Mouse (Mus musculus) erythroblast, embryonic 14.5 days (primary cell): ENCODE measurements around the gene Grk3. TPM values are rescaled to one million over a fixed set of nuclear protein-coding genes. Genes with fewer than 3 reads are reported as not detected.

Experiments used
- H3K27me3 ChIP-seq: 2 replicates; pipeline ENCODE4 v1.6.1; 2012; ENCODE audit warnings: inconsistent platforms; ENCODE audit not compliant: control insufficient read depth
- H3K36me3 ChIP-seq: 2 replicates; pipeline ENCODE4 v1.6.1; 2012; ENCODE audit warnings: mild to moderate bottlenecking, inconsistent platforms; ENCODE audit not compliant: control insufficient read depth
- H3K4me1 ChIP-seq: 2 replicates; pipeline ENCODE4 v1.6.1; 2012; ENCODE audit warnings: inconsistent platforms; ENCODE audit not compliant: control insufficient read depth
- H3K4me3 ChIP-seq: replicated peaks from 2 replicates; pipeline ENCODE3; 2012; ENCODE audit warnings: moderate library complexity, mild to moderate bottlenecking, inconsistent platforms
- H3K9me3 ChIP-seq: 2 replicates; pipeline ENCODE4 v1.6.1; 2012; ENCODE audit warnings: low read length, inconsistent platforms, mixed read lengths; ENCODE audit not compliant: control insufficient read depth
- GATA1 ChIP-seq: IDR thresholded peaks from 2 replicates; pipeline ENCODE4 v1.6.1; 2012; ENCODE audit warnings: low read length, inconsistent platforms, mixed read lengths
- TAL1 ChIP-seq: IDR thresholded peaks from 3 replicates; pipeline ENCODE4 v1.6.1; 2012; ENCODE audit warnings: low read length, inconsistent platforms, mixed read lengths
- polyA plus RNA-seq: library from polyadenylated mRNA; stranded (reverse); fragments of >175 nt; gene quantifications from 2 replicates; pipeline ENCODE4 v1.2.3, GENCODE M21; 2012

Grk3 gene
- polyA plus RNA-seq, 1 experiment = under 0.01 TPM

DNA sequence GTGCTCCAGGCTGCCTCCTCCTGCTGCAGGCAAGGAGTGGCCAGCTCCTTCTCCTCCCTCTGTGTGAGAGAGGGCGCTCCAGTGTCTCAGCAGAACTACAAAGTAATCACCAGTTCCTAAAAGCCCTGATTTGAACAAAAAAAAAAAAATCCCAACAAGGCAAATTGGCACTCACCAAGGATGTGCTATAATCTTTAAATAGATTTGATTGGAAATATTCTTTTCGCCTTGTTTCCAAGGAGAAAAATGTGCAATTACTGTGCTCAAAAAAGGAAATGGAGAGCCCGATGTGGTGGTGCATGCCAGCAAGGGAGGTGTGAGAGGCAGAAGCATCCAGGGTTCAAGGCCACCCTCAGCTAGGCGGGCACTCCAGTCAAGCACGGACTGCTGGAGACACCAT lies 83.7 kb downstream of the Grk3 start:
- no peaks in the 10 kb centered on the region for H3K27me3 ChIP-seq
- no peak for TF ChIP-seq GATA1

DNA sequence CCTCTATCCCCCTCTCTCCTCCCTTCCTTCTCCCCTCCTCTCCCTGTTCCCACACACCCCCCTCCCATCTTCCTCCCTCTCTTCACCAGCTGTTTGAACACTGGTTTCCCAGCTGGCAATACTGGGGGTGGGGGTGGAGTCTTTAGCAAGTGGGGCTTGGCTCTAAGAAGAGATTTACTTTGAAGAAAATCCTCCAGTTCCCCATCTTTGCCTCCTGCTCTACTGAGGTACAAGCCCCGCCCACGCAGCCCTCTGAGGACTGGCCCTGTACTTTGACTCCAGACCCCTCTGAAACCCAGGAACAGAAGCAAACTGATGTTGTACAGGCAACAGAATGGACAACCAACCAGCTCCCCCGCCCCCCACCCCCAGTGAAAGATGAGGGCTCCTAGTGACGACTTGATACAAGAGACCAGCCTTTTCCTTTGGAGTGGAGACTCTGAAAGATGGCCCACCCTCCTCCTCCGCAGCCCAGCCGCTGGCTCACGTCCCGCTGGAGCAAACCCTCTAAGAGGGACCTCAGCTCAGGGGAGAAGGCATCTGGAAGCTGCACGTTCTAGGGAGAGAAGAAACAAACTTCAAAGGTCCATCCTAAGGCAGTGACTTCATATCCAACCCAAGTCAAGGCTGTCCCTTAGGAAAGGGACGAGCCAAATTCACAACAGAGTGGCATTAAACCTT lies 87.2 kb downstream of the Grk3 start:
- peaks cover 7% of the 10 kb centered on the region for H3K9me3 ChIP-seq
- H3K4me1 ChIP-seq = no peaks in the 10 kb centered on the region
- no peak overlapping the region for H3K4me3 ChIP-seq
- TF ChIP-seq GATA1 (no peak), TAL1 (no peak)
- no peaks in the 10 kb centered on the region; the same call in 1 of the 2 replicates for H3K36me3 ChIP-seq
- no peaks in the 10 kb centered on the region for H3K27me3 ChIP-seq

More for the DNA sequence above, 83.7 kb downstream of the Grk3 start:
- no peak overlapping the region for H3K4me3 ChIP-seq
- no peaks in the 10 kb centered on the region for H3K4me1 ChIP-seq
- no peaks in the 10 kb centered on the region; the same call in 1 of the 2 replicates for H3K36me3 ChIP-seq
- H3K9me3 ChIP-seq = peaks cover 3% of the 10 kb centered on the region

DNA sequence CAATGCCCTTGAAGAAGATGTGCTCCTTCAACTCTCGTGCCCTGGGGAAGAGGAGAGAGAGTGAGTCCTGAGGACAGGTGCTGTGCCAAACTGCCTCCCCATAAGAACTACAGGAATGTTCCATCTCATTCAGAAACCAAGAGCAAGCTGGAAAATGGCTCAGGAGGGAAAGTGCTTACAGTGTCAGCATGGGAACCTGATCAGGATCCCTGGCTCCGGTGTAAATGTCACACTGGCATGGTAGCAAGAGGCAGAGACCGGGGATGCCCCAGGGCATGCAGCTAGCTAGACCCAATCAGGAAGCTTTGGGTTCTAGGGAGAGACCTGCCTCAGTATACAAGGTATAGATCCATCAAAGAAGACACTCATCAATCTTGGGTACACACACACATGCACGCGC lies 90.2 kb downstream of the Grk3 start:
- Histone ChIP-seq H3K36me3 (no peaks in the 10 kb centered on the region; the same call in 1 of the 2 replicates), H3K4me3 (no peak overlapping the region), H3K27me3 (no peaks in the 10 kb centered on the region), H3K9me3 (peaks cover 7% of the 10 kb centered on the region), H3K4me1 (no peaks in the 10 kb centered on the region)
- TF ChIP-seq TAL1 (no peak), GATA1 (no peak)

DNA sequence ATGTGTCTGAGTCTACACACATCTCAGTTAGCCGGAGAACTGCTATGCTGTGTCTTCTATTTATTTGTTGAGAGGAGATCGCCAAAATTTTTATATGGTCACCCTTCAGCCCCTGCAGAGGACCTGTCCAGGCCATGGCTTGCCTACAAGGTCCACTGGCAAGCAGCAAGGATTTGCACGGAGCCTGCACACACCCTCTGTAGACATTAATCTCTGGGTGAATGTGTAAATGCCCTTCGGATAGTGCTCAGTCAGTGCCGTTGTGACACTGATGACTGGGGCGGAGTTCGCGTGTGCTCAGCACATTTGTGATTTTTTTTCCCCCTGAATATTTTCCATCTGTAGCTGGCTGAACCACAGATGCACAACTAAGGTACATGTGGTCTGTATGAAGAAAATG lies 90.8 kb downstream of the Grk3 start:
- no peak overlapping the region for H3K4me3 ChIP-seq
- TF ChIP-seq GATA1 (no peak), TAL1 (no peak)
- H3K27me3 ChIP-seq = no peaks in the 10 kb centered on the region
- H3K4me1 ChIP-seq = no peaks in the 10 kb centered on the region
- no peaks in the 10 kb centered on the region; the same call in 1 of the 2 replicates for H3K36me3 ChIP-seq
- H3K9me3 ChIP-seq = peaks cover 7% of the 10 kb centered on the region

DNA sequence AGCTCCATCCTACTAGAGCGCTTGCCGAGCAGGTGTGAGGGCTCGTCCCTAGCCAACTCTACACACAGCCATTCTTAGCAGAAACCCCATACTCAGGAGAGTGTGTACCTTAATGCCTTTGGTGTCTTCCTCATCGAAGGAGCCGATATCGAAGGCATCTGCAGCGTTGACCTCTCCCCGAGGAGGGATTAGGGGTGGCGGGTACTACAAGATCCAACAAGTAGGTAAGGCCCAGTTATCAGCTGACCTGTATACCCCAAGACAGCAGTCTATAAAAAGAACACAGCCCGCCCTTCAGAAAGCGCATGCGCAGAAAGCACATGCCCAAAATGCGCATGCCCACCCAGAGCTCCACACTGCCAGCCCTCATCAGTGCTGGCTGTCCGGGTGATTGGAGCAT lies 91.8 kb downstream of the Grk3 start:
- Histone ChIP-seq H3K4me3 (no peak overlapping the region), H3K27me3 (no peaks in the 10 kb centered on the region), H3K9me3 (peaks cover 7% of the 10 kb centered on the region), H3K4me1 (no peaks in the 10 kb centered on the region), H3K36me3 (no peaks in the 10 kb centered on the region; the same call in 1 of the 2 replicates)
- TF ChIP-seq GATA1 (no peak), TAL1 (no peak)

DNA sequence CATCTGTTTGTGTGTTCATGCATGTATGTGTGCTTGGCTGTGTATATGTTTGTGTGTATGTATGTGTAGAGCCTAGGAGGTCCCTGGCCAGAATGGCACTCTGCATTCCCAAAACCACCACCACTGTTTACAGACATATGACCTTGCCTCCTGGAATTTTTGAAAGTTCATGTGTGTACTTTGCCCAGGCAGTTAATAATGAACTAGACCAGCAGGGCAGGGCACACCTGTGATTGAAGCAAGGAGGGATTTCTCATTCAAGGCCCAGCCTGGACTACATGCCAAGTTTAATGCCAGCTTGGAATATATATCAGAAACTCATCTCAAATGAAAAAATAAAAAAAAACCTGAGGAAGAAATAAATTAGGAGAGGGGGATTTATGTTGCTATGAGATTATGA lies 93.7 kb downstream of the Grk3 start:
- H3K36me3 ChIP-seq = no peaks in the 10 kb centered on the region; the same call in 1 of the 2 replicates
- no peaks in the 10 kb centered on the region for H3K4me1 ChIP-seq
- H3K9me3 ChIP-seq = peaks cover 5% of the 10 kb centered on the region
- no peak overlapping the region for H3K4me3 ChIP-seq
- H3K27me3 ChIP-seq = no peaks in the 10 kb centered on the region
- TF ChIP-seq GATA1 (no peak), TAL1 (no peak)

DNA sequence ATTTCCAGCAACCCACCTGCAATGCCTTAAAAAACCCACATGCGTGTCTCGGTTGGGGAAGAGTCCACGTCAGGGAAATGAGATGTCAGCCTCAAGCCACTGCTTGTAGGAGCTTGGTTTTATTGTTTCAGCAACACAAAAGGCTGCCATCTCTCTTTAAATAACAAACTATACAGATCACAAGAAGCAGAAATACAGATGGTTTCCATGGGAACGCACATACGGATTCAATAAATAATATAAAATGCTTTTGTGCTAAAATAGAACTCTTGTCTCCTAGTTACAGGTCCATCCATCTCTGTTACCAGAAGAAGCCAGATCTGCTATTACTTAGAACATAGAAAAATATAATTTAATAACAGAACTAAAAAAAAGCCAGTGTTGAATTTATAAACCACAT lies 105.2 kb downstream of the Grk3 start:
- no peaks in the 10 kb centered on the region for H3K27me3 ChIP-seq
- peaks cover 10% of the 10 kb centered on the region for H3K9me3 ChIP-seq
- TF ChIP-seq TAL1 (no peak), GATA1 (no peak)
- H3K4me3 ChIP-seq = no peak overlapping the region
- H3K36me3 ChIP-seq = no peaks in the 10 kb centered on the region; the same call in 1 of the 2 replicates
- H3K4me1 ChIP-seq = no peaks in the 10 kb centered on the region

DNA sequence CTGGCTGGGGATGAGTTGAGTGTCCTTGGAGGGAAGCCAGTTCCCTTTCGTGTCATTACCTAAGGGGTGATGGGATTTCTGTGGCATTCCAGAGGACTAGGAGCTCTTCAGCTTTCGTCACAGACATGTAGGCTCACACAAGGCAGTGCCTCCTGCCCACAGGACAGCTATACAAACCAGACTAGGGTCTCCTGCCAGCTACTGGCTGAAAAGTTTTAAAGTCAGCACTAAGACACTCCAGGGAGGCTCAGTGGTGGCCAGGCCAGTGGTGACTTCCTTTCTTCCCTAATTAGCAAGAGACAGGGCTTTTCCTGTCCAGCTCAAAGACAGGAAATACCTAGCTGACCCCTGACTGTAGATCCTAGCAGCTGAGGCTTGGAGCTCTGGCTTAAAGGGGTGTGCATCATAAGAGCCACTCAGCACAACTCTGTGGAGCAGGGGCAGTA lies 107.4 kb downstream of the Grk3 start:
- H3K36me3 ChIP-seq = no peaks in the 10 kb centered on the region
- no peak for TF ChIP-seq TAL1
- no peak for TF ChIP-seq GATA1
- H3K4me3 ChIP-seq = no peak overlapping the region
- H3K4me1 ChIP-seq = no peaks in the 10 kb centered on the region
- no peaks in the 10 kb centered on the region for H3K27me3 ChIP-seq
- H3K9me3 ChIP-seq = peaks cover 11% of the 10 kb centered on the region

DNA sequence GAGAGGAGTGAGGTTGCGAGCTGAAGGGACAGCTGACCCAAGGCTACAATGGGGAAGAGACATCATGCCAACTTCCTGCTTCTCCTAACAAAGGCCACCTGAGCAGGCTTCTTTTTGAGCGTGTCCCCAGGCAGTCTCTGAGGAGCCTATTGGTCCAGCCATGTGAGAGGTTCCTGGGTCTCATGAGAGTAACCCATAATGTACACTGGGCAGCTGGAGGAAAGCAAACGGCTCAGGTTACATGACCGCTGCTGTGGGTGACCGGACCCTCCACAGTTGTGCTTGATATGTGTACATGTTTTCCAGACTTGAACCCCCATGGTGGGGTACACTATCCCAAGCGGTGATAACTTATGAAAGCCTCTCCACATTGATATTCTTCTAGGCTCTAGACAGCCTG lies 108.1 kb downstream of the Grk3 start:
- H3K4me1 ChIP-seq = no peaks in the 10 kb centered on the region
- H3K36me3 ChIP-seq = no peaks in the 10 kb centered on the region
- no peaks in the 10 kb centered on the region for H3K27me3 ChIP-seq
- no peak overlapping the region for H3K4me3 ChIP-seq
- H3K9me3 ChIP-seq = peaks cover 11% of the 10 kb centered on the region
- no peak for TF ChIP-seq GATA1
- TF ChIP-seq TAL1 = no peak
